Mouse (Mus musculus) mature B cell (primary cell): ENCODE data around the gene Ms4a5.
"Not testable (repeated sequence)": the region's sequence is repeated elsewhere in the genome, so short reads cannot be mapped to it uniquely, and the experiment has no call there.

ENCODE experiments used
- in situ Hi-C: fragments of 300-500 bp; cut with MboI; formaldehyde crosslinking; loops from 2 replicates; pipeline ENCODE4 v1.14.3; 2019

The Ms4a5 gene

GRCm38 (mm10) chr19:11283773-11284172 is at the start of gene Ms4a5:
TSS of gene Ms4a5 (minus strand) at chr19:11283873.
- in situ Hi-C loops: no loop called here

- in situ Hi-C loops: no loop called here
These were observed 37.5 kb upstream of the Ms4a5 start for GRCm38 (mm10) chr19:11321123-11321522.

GRCm38 (mm10) chr19:11316786-11317185 is 33.1 kb upstream of the Ms4a5 start:
- in situ Hi-C loops: no loop called here

GRCm38 (mm10) chr19:11314354-11314753 is 30.7 kb upstream of the Ms4a5 start, which contains the start of gene Ms4a14:
TSS of gene Ms4a14 (minus strand) at chr19:11314454.
- in situ Hi-C loops: no loop called here

- in situ Hi-C loops: no loop called here
These were observed 25.2 kb upstream of the Ms4a5 start for GRCm38 (mm10) chr19:11308888-11309287.

- in situ Hi-C loops: not testable (repeated sequence)
These were observed 15.9 kb upstream of the Ms4a5 start for GRCm38 (mm10) chr19:11299529-11299928.

GRCm38 (mm10) chr19:11298939-11299338 is 15.3 kb upstream of the Ms4a5 start:
- in situ Hi-C loops: no loop called here

- in situ Hi-C loops: not testable (repeated sequence)
These were observed 9.9 kb upstream of the Ms4a5 start for GRCm38 (mm10) chr19:11293616-11294015.

GRCm38 (mm10) chr19:11292990-11293389 is 9.3 kb upstream of the Ms4a5 start:
- in situ Hi-C loops: no loop called here

GRCm38 (mm10) chr19:11280223-11280622 is 3.5 kb downstream of the Ms4a5 start:
- in situ Hi-C loops: no loop called here

GRCm38 (mm10) chr19:11276431-11276830 is 7.2 kb downstream of the Ms4a5 start:
- in situ Hi-C loops: no loop called here

GRCm38 (mm10) chr19:11266956-11267355 is 16.7 kb downstream of the Ms4a5 start:
- in situ Hi-C loops: no loop called here

GRCm38 (mm10) chr19:11266052-11266845 is 17.4 kb downstream of the Ms4a5 start, which contains the start of gene Ms4a1:
TSS of gene Ms4a1 (minus strand) at chr19:11266241.
- in situ Hi-C loops: no loop called here

- in situ Hi-C loops: no loop called here
These were observed 19.0 kb downstream of the Ms4a5 start for GRCm38 (mm10) chr19:11264602-11265185.

GRCm38 (mm10) chr19:11263549-11263948 is 20.1 kb downstream of the Ms4a5 start:
- in situ Hi-C loops: no loop called here

- in situ Hi-C loops: not testable (repeated sequence)
These were observed 20.7 kb downstream of the Ms4a5 start for GRCm38 (mm10) chr19:11262932-11263331.

- in situ Hi-C loops: no loop called here
These were observed 22.2 kb downstream of the Ms4a5 start for GRCm38 (mm10) chr19:11261522-11261921.

GRCm38 (mm10) chr19:11244230-11244629 is 39.4 kb downstream of the Ms4a5 start:
- in situ Hi-C loops: no loop called here

GRCm38 (mm10) chr19:11242560-11242959 is 41.1 kb downstream of the Ms4a5 start:
- in situ Hi-C loops: no loop called here

- in situ Hi-C loops: no loop called here
These were observed 47.9 kb downstream of the Ms4a5 start for GRCm38 (mm10) chr19:11235820-11236219.

- in situ Hi-C loops: no loop called here
These were observed 48.5 kb downstream of the Ms4a5 start for GRCm38 (mm10) chr19:11234921-11235735.

- in situ Hi-C loops: no loop called here
These were observed 49.4 kb downstream of the Ms4a5 start for GRCm38 (mm10) chr19:11234244-11234643.
